28 mouse cellular contexts compared by ENCODE assay signal in the genomic region with DNA sequence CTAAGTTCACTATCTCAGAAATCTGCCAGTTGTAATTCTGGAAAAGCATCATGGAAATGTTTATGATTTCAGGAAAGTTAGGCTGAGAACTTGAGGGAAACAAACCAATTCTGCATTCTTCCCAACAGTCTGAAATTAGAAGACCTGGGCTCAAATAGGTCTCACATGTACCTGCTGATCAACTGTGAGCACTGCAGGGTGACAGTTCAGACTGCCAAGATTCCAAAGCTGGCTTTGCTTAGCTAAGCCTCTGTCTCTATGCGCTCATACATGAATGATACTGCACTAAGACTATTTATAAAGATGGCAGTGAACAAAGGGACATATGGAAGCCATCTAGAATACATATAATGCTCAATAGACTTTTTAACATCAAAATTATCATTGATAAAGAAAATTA.
A peak's percentile ranks its signal among the peaks of the same experiment; 100 is the strongest.
DNase-seq lines count a peak whose midpoint lies in the region; ATAC-seq and TF ChIP-seq lines count a peak whose summit lies in the region.
"Had no signal": no experiment of that assay in that cellular context is flagged by ENCODE, and none has a peak within 500 bp of the region (broad histone marks: within the 10 kb centered on the region; RNA-seq: fewer than 3 reads in every experiment).

No protein-coding gene starts in this region.

- no peak overlapping the region for H3K9ac ChIP-seq in kidney, embryonic 16.5 days (replicated peaks; ENCODE audit: low read length)
- H3K9ac ChIP-seq: embryonic facial prominence, embryonic 15.5 days; forebrain, embryonic 15.5 days; heart, embryonic 13.5 days; hindbrain, embryonic 14.5 days; limb, embryonic 13.5 days; liver, embryonic 15.5 days; lung, embryonic 15.5 days; midbrain, embryonic 13.5 days had no signal

- H3K27me3 ChIP-seq in kidney, adult 2 months (replicated peaks; ENCODE audit: control insufficient read depth, insufficient read depth, low read length): no peaks in the 10 kb centered on the region
- no peaks in the 10 kb centered on the region for H3K27me3 ChIP-seq in kidney, embryonic 16.5 days (ENCODE audit: insufficient read depth, low read length)
- H3K27me3 ChIP-seq: embryonic facial prominence, embryonic 15.5 days; forebrain, embryonic 15.5 days; heart, embryonic 13.5 days; limb, embryonic 13.5 days; liver, embryonic 15.5 days; lung, embryonic 15.5 days; megakaryocyte, embryonic 14.5 days; midbrain, embryonic 13.5 days had no signal

- no peak overlapping the region for H3K4me3 ChIP-seq in kidney, adult 2 months (ENCODE audit: insufficient read depth, low read depth, low read length)
- H3K4me3 ChIP-seq in kidney, embryonic 16.5 days (ENCODE audit: low read length): no peak overlapping the region
- H3K4me3 ChIP-seq: embryonic facial prominence, embryonic 15.5 days; forebrain, embryonic 15.5 days; heart, adult 2 months; heart, embryonic 13.5 days; limb, embryonic 13.5 days; liver, embryonic 15.5 days; lung, embryonic 15.5 days; megakaryocyte, embryonic 14.5 days; midbrain, embryonic 13.5 days had no signal

- 71% methylated on average over 1 of the region's 1 CpGs for WGBS in kidney, adult 2 months
- WGBS in kidney, embryonic 16.5 days: 94% methylated on average over 1 of the region's 1 CpGs

- H3K4me2 ChIP-seq in kidney, embryonic 16.5 days (replicated peaks; ENCODE audit: low read depth, low read length): no peak overlapping the region
- H3K4me2 ChIP-seq: embryonic facial prominence, embryonic 15.5 days; forebrain, embryonic 15.5 days; heart, embryonic 13.5 days; hindbrain, embryonic 14.5 days; limb, embryonic 13.5 days; liver, embryonic 15.5 days; lung, embryonic 15.5 days; midbrain, embryonic 13.5 days had no signal

- no peak for TF ChIP-seq CTCF in kidney, adult 2 months (conservative IDR thresholded peaks at IDR 0.05; ENCODE audit: insufficient read depth, insufficient read length, low read depth, low read length)

- no peak for ATAC-seq in kidney, embryonic 16.5 days (ENCODE audit: low FRiP score, low TSS enrichment)
- ATAC-seq: forebrain, embryonic 15.5 days; inflammation-experienced regulatory T-cells, adult 6 months; midbrain, embryonic 13.5 days had no signal

- no peaks in the 10 kb centered on the region for H3K36me3 ChIP-seq in kidney, adult 2 months (ENCODE audit: control insufficient read depth, insufficient read depth, low read length)
- H3K36me3 ChIP-seq in kidney, embryonic 16.5 days (ENCODE audit: insufficient read depth, low read length): no peaks in the 10 kb centered on the region
- H3K36me3 ChIP-seq: embryonic facial prominence, embryonic 15.5 days; forebrain, embryonic 15.5 days; limb, embryonic 13.5 days; liver, embryonic 15.5 days; lung, embryonic 15.5 days; midbrain, embryonic 13.5 days had no signal

- peak overlapping the region; percentile 50; the same call in 1 of the 2 replicates for H3K27ac ChIP-seq in kidney, adult 2 months (ENCODE audit: insufficient read depth, low read depth, low read length)
- no peak overlapping the region for H3K27ac ChIP-seq in kidney, embryonic 16.5 days (ENCODE audit: low read length)
- H3K27ac ChIP-seq: embryonic facial prominence, embryonic 15.5 days; forebrain, embryonic 15.5 days; hindbrain, embryonic 14.5 days; liver, embryonic 15.5 days; lung, embryonic 15.5 days; midbrain, embryonic 13.5 days had no signal

- no peak for TF ChIP-seq POLR2A in kidney, adult 2 months (IDR thresholded peaks at IDR 0.05; ENCODE audit: low read depth, low read length)

- DNase-seq in kidney, adult 2 months: no peak
- peak; percentile 37 for DNase-seq in cerebellum, adult 11 months
- DNase-seq in cerebellum, adult 8-10 months: peak; percentile 51
- DNase-seq in cerebellum, postnatal 36 days: peak; percentile 51 to 62
- DNase-seq in frontal cortex, postnatal 25 days (ENCODE audit: low spot score in 2 of 2): no peak
- DNase-seq in thymus, postnatal 10 days (ENCODE audit: low spot score in 2 of 2): no peak
- DNase-seq: adrenal gland, adult 8-10 months; gastrocnemius, postnatal 14 days; heart, adult 2 months; heart, postnatal 4 days; kidney, adult 18-20 months; kidney, postnatal 10 days; lung, postnatal 36 days; retina, postnatal 1 day; right cerebral cortex, postnatal 25 days; spleen, adult 18-20 months; thymus, postnatal 36 days had no signal

- H3K9me3 ChIP-seq in kidney, embryonic 16.5 days (ENCODE audit: low read length): no peaks in the 10 kb centered on the region
- H3K9me3 ChIP-seq: embryonic facial prominence, embryonic 15.5 days; forebrain, embryonic 15.5 days; heart, embryonic 13.5 days; limb, embryonic 13.5 days; liver, embryonic 15.5 days; lung, embryonic 15.5 days; megakaryocyte, embryonic 14.5 days; midbrain, embryonic 13.5 days had no signal

- H3K4me1 ChIP-seq in kidney, adult 2 months (ENCODE audit: control insufficient read depth, insufficient read depth, low read length): peaks cover 43% of the 10 kb centered on the region
- H3K4me1 ChIP-seq in kidney, embryonic 16.5 days (ENCODE audit: insufficient read depth, low read length): peaks cover 36% of the 10 kb centered on the region

Comparison
In these comparisons a context has a peak if more than half of its experiments do, and no peak if none do; other contexts are left out.
1. DNase-seq: peak in cerebellum, adult 11 months (single experiment), cerebellum, adult 8-10 months (single experiment) and cerebellum, postnatal 36 days (2 of 2); none in kidney, adult 2 months (single experiment), frontal cortex, postnatal 25 days (0 of 2) and thymus, postnatal 10 days (0 of 2).